Mouse (Mus musculus) heart, embryonic 13.5 days (tissue): ENCODE measurements at regions not wholly inside any gene's neighbourhood (a gene's known extent, or its start where the extent isn't known, plus 50 kb on each side); places are given as distances from the start of the nearest gene placed in this dataset.
A peak's percentile ranks its signal among the peaks of the same experiment; 100 is the strongest.

Experiments used
- ATAC-seq: fragments of 200-750 bp; cut with Nextera tagmentation; 2 replicates; pipeline ENCODE4 v1.8.0; 2017; ENCODE audit warnings: moderate TSS enrichment; ENCODE audit not compliant: insufficient number of reproducible peaks, low FRiP score, low TSS enrichment; ENCODE audit errors: extremely low read depth
- H3K27ac ChIP-seq: fragments of 300-500 bp; sonication (generic); replicated peaks from 2 replicates; pipeline ENCODE4 v1.5.1; 2015; ENCODE audit warnings: moderate library complexity, mild to moderate bottlenecking, inconsistent platforms
- H3K27me3 ChIP-seq: fragments of 300-500 bp; sonication (generic); replicated peaks from 2 replicates; pipeline ENCODE4 v1.6.1; 2015; ENCODE audit warnings: mild to moderate bottlenecking, inconsistent platforms
- H3K36me3 ChIP-seq: fragments of 300-500 bp; sonication (generic); 2 replicates; pipeline ENCODE4 v1.6.1; 2015; ENCODE audit warnings: mild to moderate bottlenecking, inconsistent platforms
- H3K4me1 ChIP-seq: fragments of 300-500 bp; sonication (generic); 2 replicates; pipeline ENCODE4 v1.6.1; 2015; ENCODE audit warnings: inconsistent platforms
- H3K4me2 ChIP-seq: fragments of 300-500 bp; sonication (generic); 2 replicates; pipeline ENCODE4 v1.6.1; 2015; ENCODE audit warnings: inconsistent platforms, mild to moderate bottlenecking, moderate library complexity
- H3K4me3 ChIP-seq: fragments of 300-500 bp; sonication (generic); 2 replicates; pipeline ENCODE4 v1.5.1; 2015; ENCODE audit warnings: moderate library complexity, mild to moderate bottlenecking, inconsistent platforms
- H3K9ac ChIP-seq: fragments of 300-500 bp; sonication (generic); 2 replicates; pipeline ENCODE4 v1.6.1; 2015; ENCODE audit warnings: inconsistent platforms, mild to moderate bottlenecking, moderate library complexity
- H3K9me3 ChIP-seq: fragments of 300-500 bp; sonication (generic); 2 replicates; pipeline ENCODE4 v1.6.1; 2016; ENCODE audit warnings: inconsistent platforms
- WGBS: fragments of 180-500 bp; shearing (Covaris S2); methylation state at CpG from one replicate; pipeline ENCODE4 v1.1.7; 2015; ENCODE audit warnings: mixed read lengths; 5-methylcytosine and 5-hydroxymethylcytosine counted together

DNA sequence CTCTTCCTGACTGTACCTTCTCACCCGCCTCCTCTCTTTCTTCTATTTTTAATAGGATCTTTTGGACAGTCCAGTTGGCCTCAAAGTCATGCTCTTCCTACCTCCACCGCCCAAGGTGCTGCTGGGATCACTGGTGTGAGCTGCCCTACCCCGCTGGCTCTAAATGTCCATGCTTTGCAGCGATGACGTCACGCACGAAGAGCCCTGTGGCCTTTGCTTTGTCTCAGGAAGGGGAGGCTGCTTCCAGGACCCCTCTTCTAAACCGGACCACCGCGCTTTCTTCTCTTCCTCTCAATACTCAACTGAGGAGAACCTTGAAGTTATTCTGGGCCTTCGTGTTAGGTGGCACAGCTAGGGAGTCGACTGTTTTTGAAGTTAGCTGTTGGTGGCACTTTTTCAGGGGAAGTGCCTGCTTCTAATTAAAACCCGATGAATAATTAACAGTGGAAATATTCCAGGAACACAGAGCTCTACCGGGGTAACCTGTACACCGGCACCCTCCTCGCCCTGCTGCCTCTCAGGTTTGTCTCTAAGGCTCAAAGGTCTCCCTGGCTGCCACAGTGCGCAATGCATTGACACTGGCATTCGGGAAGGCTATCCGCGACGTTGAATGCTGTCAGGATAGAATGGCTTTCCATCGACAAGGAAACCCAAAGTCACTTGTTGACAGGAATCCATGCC lies 188.7 kb downstream of the Ifng start:
- no peaks in the 10 kb centered on the region for H3K9me3 ChIP-seq
- H3K27me3 ChIP-seq, result no peaks in the 10 kb centered on the region
- H3K4me3 ChIP-seq, result no peak overlapping the region
- no peak overlapping the region for H3K27ac ChIP-seq
- H3K36me3 ChIP-seq, result no peaks in the 10 kb centered on the region
- H3K4me1 ChIP-seq, result peaks cover 7% of the 10 kb centered on the region
- no peak for ATAC-seq
- no peak overlapping the region for H3K9ac ChIP-seq
- no peak overlapping the region for H3K4me2 ChIP-seq
- WGBS, result 87% methylated on average over 22 of the region's 22 CpGs

DNA sequence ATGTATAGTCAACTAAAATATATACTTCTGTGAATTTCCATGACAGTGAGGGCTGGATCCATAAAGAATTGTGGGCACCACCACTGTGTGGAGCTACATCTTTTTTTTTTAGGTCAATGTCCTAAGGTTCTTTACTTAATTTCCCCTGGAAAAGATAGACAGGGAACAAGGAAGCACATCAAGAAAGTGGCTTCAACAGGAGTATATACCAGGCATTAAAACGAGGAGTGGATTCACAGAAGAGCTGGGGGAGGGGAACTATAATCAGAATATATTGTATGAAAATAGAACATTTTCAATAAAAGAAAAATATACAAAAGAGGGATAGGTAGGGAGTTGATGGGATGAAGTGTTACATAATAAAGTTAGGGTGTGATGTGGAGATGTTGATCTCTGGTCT lies 190.9 kb downstream of the Ifng start:
- Histone ChIP-seq H3K4me3 (no peak overlapping the region), H3K4me1 (peaks cover 7% of the 10 kb centered on the region), H3K27me3 (no peaks in the 10 kb centered on the region), H3K9ac (no peak overlapping the region), H3K9me3 (no peaks in the 10 kb centered on the region), H3K4me2 (no peak overlapping the region), H3K36me3 (no peaks in the 10 kb centered on the region), H3K27ac (no peak overlapping the region)
- ATAC-seq, result no peak
- 84% methylated on average over 1 of the region's 1 CpGs for WGBS

DNA sequence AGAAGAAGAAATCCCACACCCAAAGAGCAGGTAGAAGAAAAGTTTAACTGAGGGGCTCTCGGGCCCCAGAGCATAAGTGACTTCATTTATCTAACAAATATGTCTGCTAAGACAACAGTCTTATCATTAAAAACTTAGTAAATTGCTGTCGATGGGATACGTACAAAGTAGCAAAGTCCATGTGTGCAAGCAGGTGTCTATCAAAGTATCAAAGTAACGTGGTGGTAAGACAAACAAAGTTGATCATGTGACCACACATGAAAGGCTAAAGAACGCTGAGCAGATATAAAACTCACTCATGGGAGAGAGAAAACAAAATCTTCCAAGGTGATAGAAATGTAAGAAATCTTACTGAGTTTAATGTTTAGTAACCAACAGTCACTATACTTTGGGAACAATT lies 191.3 kb downstream of the Ifng start:
- H3K27me3 ChIP-seq, result no peaks in the 10 kb centered on the region
- 76% methylated on average over 5 of the region's 5 CpGs for WGBS
- H3K27ac ChIP-seq, result no peak overlapping the region
- ATAC-seq, result no peak
- no peaks in the 10 kb centered on the region for H3K9me3 ChIP-seq
- H3K36me3 ChIP-seq, result no peaks in the 10 kb centered on the region
- peaks cover 7% of the 10 kb centered on the region for H3K4me1 ChIP-seq
- H3K4me2 ChIP-seq, result no peak overlapping the region
- no peak overlapping the region for H3K9ac ChIP-seq
- H3K4me3 ChIP-seq, result no peak overlapping the region

DNA sequence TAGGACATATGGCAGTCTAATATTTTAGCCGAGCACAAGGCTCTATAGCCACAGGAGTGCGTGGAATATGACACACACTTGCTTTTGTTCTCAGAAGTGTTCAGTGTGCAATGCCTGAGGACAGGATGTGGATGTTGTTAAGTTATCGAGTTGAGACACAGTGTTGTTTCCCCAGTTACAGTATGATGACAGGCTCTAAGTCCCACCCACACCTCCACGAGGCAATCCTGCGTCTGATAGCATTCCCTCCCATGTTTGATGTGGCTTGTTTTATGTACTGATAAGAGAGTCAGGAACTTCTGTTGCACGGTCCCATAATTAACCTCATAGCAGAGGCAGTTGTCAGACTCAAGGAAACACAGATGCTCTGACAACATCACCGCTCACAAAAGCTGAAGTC lies 192.6 kb downstream of the Ifng start:
- Histone ChIP-seq H3K4me1 (peaks cover 7% of the 10 kb centered on the region), H3K4me3 (no peak overlapping the region), H3K9me3 (no peaks in the 10 kb centered on the region), H3K4me2 (peak overlapping the region; percentile 36; the same call in 1 of the 2 replicates), H3K27ac (no peak overlapping the region), H3K9ac (no peak overlapping the region), H3K27me3 (no peaks in the 10 kb centered on the region), H3K36me3 (no peaks in the 10 kb centered on the region)
- 17% methylated on average over 7 of the region's 7 CpGs for WGBS
- no peak for ATAC-seq

DNA sequence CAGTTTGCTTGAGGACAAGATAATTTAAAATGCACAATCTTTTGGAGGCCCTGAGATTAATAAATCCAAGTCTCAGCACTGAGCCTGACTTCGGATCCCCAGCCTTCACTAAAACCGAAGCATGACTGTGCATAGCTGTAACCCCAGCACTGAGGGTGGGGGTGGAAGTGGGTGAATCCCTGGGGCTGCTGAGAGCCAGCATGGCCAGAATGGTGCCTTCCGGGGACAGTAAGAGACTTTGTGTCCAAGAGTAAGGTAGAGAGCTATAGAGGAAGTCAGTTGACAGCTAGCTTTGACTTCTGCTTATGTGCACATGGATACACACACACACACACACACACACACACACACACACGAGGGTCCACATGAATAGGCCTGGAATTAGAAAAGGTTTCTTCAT lies 198.3 kb downstream of the Ifng start:
- Histone ChIP-seq H3K4me3 (no peak overlapping the region), H3K36me3 (no peaks in the 10 kb centered on the region), H3K4me1 (peaks cover 10% of the 10 kb centered on the region; the same call in 1 of the 2 replicates), H3K4me2 (no peak overlapping the region), H3K9me3 (no peaks in the 10 kb centered on the region), H3K27me3 (no peaks in the 10 kb centered on the region), H3K27ac (no peak overlapping the region), H3K9ac (no peak overlapping the region)
- 73% methylated on average over 4 of the region's 4 CpGs for WGBS
- no peak for ATAC-seq

DNA sequence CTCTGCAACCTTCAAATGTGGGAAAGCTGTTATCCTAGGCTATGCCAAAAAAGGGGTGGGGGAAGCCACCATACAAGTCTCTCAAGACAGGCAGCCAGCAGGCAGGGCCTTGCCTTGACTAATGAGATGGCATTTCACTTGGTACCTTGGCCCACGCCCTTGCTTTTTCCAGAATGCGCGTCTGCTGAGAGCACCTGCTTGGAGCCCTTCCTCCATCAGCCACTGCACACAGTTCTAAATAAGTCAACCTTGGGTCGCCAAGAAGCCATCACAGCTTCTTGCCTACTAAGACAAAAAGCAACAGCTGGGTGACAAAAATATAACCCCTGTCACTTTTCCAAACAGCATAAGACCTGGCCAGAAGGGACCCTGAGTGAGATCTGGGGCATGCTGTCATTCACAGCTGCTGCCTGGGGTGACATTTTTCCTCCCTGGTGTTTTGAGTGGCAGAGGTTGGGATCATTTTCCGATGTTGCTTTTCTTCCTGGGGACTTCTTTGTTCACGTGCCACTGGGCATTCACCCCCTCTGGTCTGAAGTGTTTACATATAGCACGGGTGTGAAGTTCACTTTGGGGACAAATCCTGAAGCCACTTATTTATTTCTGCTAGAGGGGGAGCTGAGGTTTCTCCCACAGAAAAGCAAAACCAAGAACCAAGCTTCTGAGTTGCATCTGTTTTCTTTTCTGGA lies 199.4 kb downstream of the Ifng start:
- Histone ChIP-seq H3K9ac (no peak overlapping the region), H3K27me3 (peaks cover 2% of the 10 kb centered on the region; the same call in 1 of the 2 replicates), H3K4me3 (no peak overlapping the region), H3K4me2 (no peak overlapping the region), H3K9me3 (no peaks in the 10 kb centered on the region), H3K36me3 (no peaks in the 10 kb centered on the region), H3K4me1 (peaks cover 10% of the 10 kb centered on the region; the same call in 1 of the 2 replicates), H3K27ac (no peak overlapping the region)
- WGBS, result 63% methylated on average over 7 of the region's 7 CpGs
- no peak for ATAC-seq

DNA sequence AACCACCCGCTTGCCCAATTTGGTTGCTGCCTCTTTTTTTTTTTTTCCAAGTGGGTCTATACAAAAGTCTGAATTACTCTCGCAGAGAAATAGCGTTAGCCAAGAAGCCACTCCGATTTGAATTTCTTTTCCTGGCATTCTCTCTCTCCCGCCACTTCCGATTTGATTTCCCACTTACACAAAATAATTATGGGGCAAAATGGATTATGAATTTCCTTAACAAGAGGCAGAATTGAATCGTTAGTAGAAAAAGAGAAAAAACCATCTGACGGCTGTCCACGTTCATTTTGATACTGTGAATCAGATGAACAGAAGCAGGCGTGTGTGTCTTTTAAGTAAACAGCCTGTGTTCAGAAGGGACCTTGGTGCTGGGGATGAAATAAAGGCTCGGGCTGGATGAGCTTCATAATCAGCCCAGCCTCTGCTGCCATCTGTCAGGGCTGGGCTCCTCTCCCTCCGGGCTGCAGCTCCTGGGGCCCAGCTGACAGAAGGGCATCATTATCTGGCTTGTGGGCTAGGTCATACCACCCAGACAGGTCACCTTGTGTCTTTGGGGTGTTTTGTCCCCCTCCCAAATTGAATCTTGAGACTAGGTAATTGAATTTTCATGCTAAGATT lies 200.1 kb downstream of the Ifng start:
- no peak for ATAC-seq
- H3K4me2 ChIP-seq, result no peak overlapping the region
- H3K9ac ChIP-seq, result no peak overlapping the region
- H3K4me1 ChIP-seq, result peaks cover 10% of the 10 kb centered on the region; the same call in 1 of the 2 replicates
- peaks cover 3% of the 10 kb centered on the region; the same call in 1 of the 2 replicates for H3K27me3 ChIP-seq
- WGBS, result 65% methylated on average over 12 of the region's 12 CpGs
- H3K36me3 ChIP-seq, result no peaks in the 10 kb centered on the region
- H3K4me3 ChIP-seq, result no peak overlapping the region
- H3K9me3 ChIP-seq, result no peaks in the 10 kb centered on the region
- H3K27ac ChIP-seq, result no peak overlapping the region

DNA sequence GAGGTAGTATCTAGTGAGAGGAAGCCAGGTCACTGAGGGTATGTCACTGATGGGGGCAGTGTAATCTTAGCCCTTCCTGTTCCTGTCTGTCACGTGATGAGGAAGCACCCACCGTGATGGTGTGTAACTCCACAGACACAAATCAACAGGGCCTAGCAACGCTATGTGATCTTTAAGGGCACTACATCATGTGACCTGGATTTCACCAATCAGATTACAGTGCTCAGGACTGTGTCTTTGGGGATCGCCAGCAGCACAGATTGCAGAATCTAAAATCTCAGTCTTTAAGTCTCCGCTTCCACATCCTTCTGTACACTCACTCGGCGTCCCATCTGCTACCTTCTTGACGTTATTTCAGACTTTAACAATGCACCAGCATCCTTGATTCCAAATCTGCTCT lies 202.8 kb downstream of the Ifng start:
- no peak overlapping the region for H3K9ac ChIP-seq
- peaks cover 3% of the 10 kb centered on the region; the same call in 1 of the 2 replicates for H3K27me3 ChIP-seq
- no peak overlapping the region for H3K27ac ChIP-seq
- ATAC-seq, result no peak
- no peaks in the 10 kb centered on the region for H3K9me3 ChIP-seq
- no peak overlapping the region for H3K4me3 ChIP-seq
- H3K4me1 ChIP-seq, result peaks cover 15% of the 10 kb centered on the region; the same call in 1 of the 2 replicates
- H3K36me3 ChIP-seq, result no peaks in the 10 kb centered on the region
- H3K4me2 ChIP-seq, result no peak overlapping the region
- WGBS, result 71% methylated on average over 8 of the region's 8 CpGs

DNA sequence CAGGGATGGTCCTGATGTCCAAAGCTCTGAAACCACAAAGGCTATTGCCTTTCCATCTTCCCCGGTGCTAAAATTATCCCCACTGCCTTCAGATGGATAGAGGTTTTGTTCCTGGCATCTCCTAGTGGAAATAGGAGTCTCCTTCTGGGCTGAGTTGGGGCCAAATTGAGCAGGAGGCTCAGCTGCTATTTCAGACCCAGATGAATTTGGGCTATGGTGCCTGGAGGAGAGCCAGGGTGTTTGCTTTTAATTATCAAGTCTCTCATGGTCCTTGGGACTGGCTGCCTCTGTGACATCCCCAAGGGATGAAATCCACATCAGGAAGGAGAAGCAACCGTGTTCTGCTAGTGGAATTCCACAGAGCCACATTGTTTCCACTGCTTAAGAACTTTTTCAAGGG lies 207.3 kb downstream of the Ifng start:
- ATAC-seq, result no peak

DNA sequence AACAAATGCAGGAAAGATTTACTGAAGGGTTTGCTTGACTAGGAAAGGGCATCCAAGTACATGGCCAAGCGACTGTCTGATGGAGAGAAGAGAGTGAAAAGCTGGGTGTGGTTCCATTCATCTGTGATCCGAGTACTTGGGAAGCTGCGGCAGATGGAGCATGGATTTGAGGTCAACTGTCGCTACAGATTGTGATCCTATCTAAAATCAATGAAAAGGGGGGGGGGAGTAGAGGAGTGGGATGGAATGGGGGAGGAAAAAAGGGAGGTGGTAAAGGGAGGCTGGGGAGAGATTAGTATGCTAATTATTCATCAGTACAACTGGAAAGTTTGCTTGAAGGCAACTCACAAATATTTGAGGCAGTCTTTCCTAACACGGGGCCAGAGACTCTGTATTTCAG lies 213.4 kb downstream of the Dyrk2 start:
- H3K4me2 ChIP-seq, result no peak overlapping the region
- H3K27me3 ChIP-seq, result peaks cover 9% of the 10 kb centered on the region
- no peak overlapping the region for H3K9ac ChIP-seq
- WGBS, result 71% methylated on average over 5 of the region's 5 CpGs
- no peaks in the 10 kb centered on the region for H3K36me3 ChIP-seq
- no peaks in the 10 kb centered on the region for H3K9me3 ChIP-seq
- H3K27ac ChIP-seq, result no peak overlapping the region
- peaks cover 7% of the 10 kb centered on the region for H3K4me1 ChIP-seq
- ATAC-seq, result no peak
- H3K4me3 ChIP-seq, result no peak overlapping the region

More for the DNA sequence above, 207.3 kb downstream of the Ifng start:
- peaks cover 17% of the 10 kb centered on the region for H3K4me1 ChIP-seq
- peaks cover 3% of the 10 kb centered on the region; the same call in 1 of the 2 replicates for H3K27me3 ChIP-seq
- no peaks in the 10 kb centered on the region for H3K9me3 ChIP-seq
- no peaks in the 10 kb centered on the region for H3K36me3 ChIP-seq
- no peak overlapping the region for H3K27ac ChIP-seq
- no peak overlapping the region for H3K4me3 ChIP-seq
- no peak overlapping the region for H3K4me2 ChIP-seq
- WGBS, result 46% methylated on average over 2 of the region's 2 CpGs
- H3K9ac ChIP-seq, result no peak overlapping the region

DNA sequence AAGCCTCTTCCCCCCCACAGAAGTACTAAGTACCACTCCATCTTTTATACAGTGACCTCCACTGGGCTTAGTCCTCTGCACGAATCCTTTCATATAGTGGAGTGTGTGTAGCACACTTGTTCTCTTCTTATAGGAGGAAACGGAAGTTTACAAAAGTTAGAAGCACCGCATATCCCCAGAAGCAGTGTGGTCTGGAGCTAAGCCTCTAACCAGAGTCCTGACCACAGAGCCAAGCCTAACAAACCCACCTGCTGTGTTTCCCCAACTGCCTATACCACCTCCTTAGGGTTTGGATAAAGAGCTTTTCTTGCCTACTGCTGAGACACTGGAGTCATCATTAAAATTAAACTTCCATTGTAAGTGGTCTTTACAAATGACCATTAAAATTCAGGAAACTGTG lies 204.0 kb downstream of the Dyrk2 start:
- no peak overlapping the region for H3K9ac ChIP-seq
- 72% methylated on average over 3 of the region's 3 CpGs for whole genome bisulfite sequencing
- no peak overlapping the region for H3K4me2 ChIP-seq
- no peaks in the 10 kb centered on the region for H3K36me3 ChIP-seq
- 0 out of 2 replicates have a peak, but pooled peaks cover 4% of the 10 kb centered on the region for H3K9me3 ChIP-seq
- no peak overlapping the region for H3K4me3 ChIP-seq
- no peaks in the 10 kb centered on the region for H3K4me1 ChIP-seq
- no peak for ATAC-seq
- H3K27me3 ChIP-seq, result no peaks in the 10 kb centered on the region
- no peak overlapping the region for H3K27ac ChIP-seq
